Mouse (Mus musculus) adrenal gland, postnatal 0 days (tissue): ENCODE measurements around the gene Slitrk4. TPM values are rescaled to one million over a fixed set of nuclear protein-coding genes. Genes with fewer than 3 reads are reported as not detected.

Experiments used
- polyA plus RNA-seq: library from polyadenylated mRNA; unstranded; fragments of >200 nt; fragmentation: Nextera tagmentation; extraction: Ambion mirVana; gene quantifications from 2 replicates; pipeline ENCODE4 v1.2.1, GENCODE M21; 2015

Gene Slitrk4
- 4.6 and 8.4 TPM in 2 replicates for polyA plus RNA-seq

GRCm38 (mm10) chrX:64276290-64277125 lies at the start of gene Slitrk4:
Slitrk4 (minus strand) TSS chrX:64276996.

Other genes starting within 250 kb of the Slitrk4 start
- gene Gm6760, start 124.8 kb downstream of the Slitrk4 start, polyA plus RNA-seq, result not detected in 2 replicates
- 0.11 TPM in 1 of 2 replicates, not detected in the other for gene 3830417A13Rik, start 103.4 kb downstream of the Slitrk4 start, polyA plus RNA-seq